ENCODE assay signal across 13 mouse cellular contexts in the genomic region with DNA sequence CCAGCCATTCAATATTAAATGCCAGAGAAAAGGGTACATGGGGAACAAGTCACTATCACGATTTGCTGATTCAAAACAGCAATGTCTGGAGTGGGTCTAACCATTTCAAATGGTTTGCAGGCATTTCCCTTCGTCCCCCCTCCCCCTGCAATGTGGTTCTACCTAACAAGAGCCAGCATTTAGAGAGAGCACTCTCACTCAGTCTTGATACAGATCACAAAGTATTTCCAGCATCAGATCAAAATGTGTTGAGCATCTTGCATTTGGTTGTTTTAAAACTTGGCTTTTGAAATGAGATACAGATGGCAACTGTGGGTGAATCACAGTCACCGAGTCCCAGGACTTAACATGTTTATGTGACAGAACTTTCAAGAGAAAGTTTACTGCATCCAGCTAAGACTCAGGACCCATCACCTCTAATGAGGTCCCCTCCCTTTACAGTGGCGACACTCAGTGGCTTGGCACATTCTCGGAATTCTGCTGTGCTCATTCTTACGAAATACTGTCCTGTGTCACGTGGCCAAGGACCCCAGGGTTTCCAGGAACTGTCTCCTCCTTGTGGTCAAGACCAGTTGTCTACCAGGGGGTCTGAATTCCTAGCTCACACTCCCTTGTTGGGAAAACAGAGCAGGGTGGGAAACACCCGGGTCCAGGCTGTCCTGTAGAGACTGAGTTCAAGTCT.
DNase-seq lines count a peak whose midpoint lies in the region; ATAC-seq and TF ChIP-seq lines count a peak whose summit lies in the region.
"Had no signal": no experiment of that assay in that cellular context is flagged by ENCODE, and none has a peak within 500 bp of the region (broad histone marks: within the 10 kb centered on the region; RNA-seq: fewer than 3 reads in every experiment).

No protein-coding gene starts in this region.

- no peak for TF ChIP-seq RAD21 in CH12.LX (IDR thresholded peaks at IDR 0.05; ENCODE audit: low read depth, low read length)

- no peaks in the 10 kb centered on the region for H3K9me3 ChIP-seq in heart, embryonic 11.5 days (replicated peaks; ENCODE audit: control insufficient read depth, low read length)
- no peaks in the 10 kb centered on the region for H3K9me3 ChIP-seq in CH12.LX (replicated peaks; ENCODE audit: low read length)
- H3K9me3 ChIP-seq in lung, embryonic 15.5 days, result no peaks in the 10 kb centered on the region
- H3K9me3 ChIP-seq: neural tube, embryonic 13.5 days had no signal

- peak overlapping the region; percentile 24; the same call in 1 of the 2 replicates for H3K9ac ChIP-seq in heart, embryonic 11.5 days (ENCODE audit: low read depth, low read length)
- no peak overlapping the region for H3K9ac ChIP-seq in CH12.LX (ENCODE audit: insufficient read depth, low read depth)
- H3K9ac ChIP-seq in lung, embryonic 15.5 days, result no peak overlapping the region
- H3K9ac ChIP-seq: hindbrain, embryonic 14.5 days; neural tube, embryonic 13.5 days had no signal

- no peak overlapping the region for H3K4me3 ChIP-seq in heart, embryonic 11.5 days (ENCODE audit: low read depth, low read length)
- no peak overlapping the region for H3K4me3 ChIP-seq in CH12.LX (replicated peaks in 1 of 3; ENCODE audit: low read depth in 2 of 3, low read length in 2 of 3, poor library complexity in 1 of 3)
- no peak overlapping the region for H3K4me3 ChIP-seq in lung, embryonic 15.5 days
- H3K4me3 ChIP-seq: neural tube, embryonic 13.5 days had no signal

- in situ Hi-C loops in CH12.LX (cut with MboI; ENCODE audit: low pct_ligation_motif_present, low pct_unique_long_range_greater_than_20kb, low sequenced_read_pairs), result no loop called here

- 50% methylated on average over 8 of the region's 8 CpGs for WGBS in heart, embryonic 11.5 days (ENCODE audit: insufficient replicate concordance)
- 47% methylated on average over 8 of the region's 8 CpGs for WGBS in lung, embryonic 15.5 days

- TF ChIP-seq CTCF in CH12.LX (conservative IDR thresholded peaks at IDR 0.05 in 1 of 2, IDR thresholded peaks at IDR 0.05 in 1 of 2; ENCODE audit: low read depth in 2 of 2, low read length in 2 of 2), result no peak

- no peaks in the 10 kb centered on the region for H3K27me3 ChIP-seq in heart, embryonic 11.5 days (ENCODE audit: control insufficient read depth, insufficient read depth, low read length)
- H3K27me3 ChIP-seq in CH12.LX (replicated peaks), result peaks cover 92% of the 10 kb centered on the region
- no peaks in the 10 kb centered on the region for H3K27me3 ChIP-seq in lung, embryonic 15.5 days
- H3K27me3 ChIP-seq: neural tube, embryonic 13.5 days had no signal

- no peaks in the 10 kb centered on the region for H3K79me2 ChIP-seq in CH12.LX (replicated peaks; ENCODE audit: control insufficient read depth, extremely low read depth, insufficient read depth, poor library complexity, severe bottlenecking)

- DNase-seq in heart, postnatal 4 days, result no peak
- DNase-seq in CH12.LX (ENCODE audit: extremely low read depth), result no peak
- peak; percentile 20 for DNase-seq in c-Kit-positive CD71-negative TER-119-negative erythroid progenitor cells, embryonic 14.5 days (ENCODE audit: low read depth)
- no peak for DNase-seq in right cerebral cortex, postnatal 4 days
- DNase-seq in urinary bladder, postnatal 36 days (ENCODE audit: low spot score in 2 of 2), result no peak
- DNase-seq: adrenal gland, postnatal 25 days; gastrocnemius, postnatal 25 days; thymus, postnatal 25 days had no signal

- peak overlapping the region; percentile 31; the same call in 1 of the 2 replicates for H3K4me2 ChIP-seq in heart, embryonic 11.5 days
- H3K4me2 ChIP-seq in CH12.LX (ENCODE audit: insufficient read depth, low read depth, poor library complexity, severe bottlenecking), result no peak overlapping the region
- no peak overlapping the region for H3K4me2 ChIP-seq in lung, embryonic 15.5 days
- H3K4me2 ChIP-seq: hindbrain, embryonic 14.5 days; neural tube, embryonic 13.5 days had no signal

- dilution Hi-C loops in CH12.LX (cut with MboI; ENCODE audit: extremely low pct_ligation_motif_present, extremely low pct_unique_long_range_greater_than_20kb, low sequenced_read_pairs), result no loop called here

- peaks cover 12% of the 10 kb centered on the region; the same call in 1 of the 2 replicates for H3K36me3 ChIP-seq in heart, embryonic 11.5 days (ENCODE audit: control insufficient read depth, insufficient read depth, low read length)
- H3K36me3 ChIP-seq in CH12.LX (replicated peaks in 1 of 2; ENCODE audit: control insufficient read depth in 1 of 2, insufficient read depth in 1 of 2, low read length in 1 of 2), result no peaks in the 10 kb centered on the region
- peaks cover 37% of the 10 kb centered on the region for H3K36me3 ChIP-seq in lung, embryonic 15.5 days

- peaks cover 18% of the 10 kb centered on the region for H3K4me1 ChIP-seq in heart, embryonic 11.5 days (ENCODE audit: control insufficient read depth, insufficient read depth, low read length)
- no peaks in the 10 kb centered on the region for H3K4me1 ChIP-seq in CH12.LX (ENCODE audit: control insufficient read depth in 1 of 2, insufficient read depth in 2 of 2)
- peaks cover 19% of the 10 kb centered on the region for H3K4me1 ChIP-seq in lung, embryonic 15.5 days

- no peak for TF ChIP-seq EP300 in CH12.LX (IDR thresholded peaks at IDR 0.05; ENCODE audit: low read length)

- H3K27ac ChIP-seq in heart, embryonic 11.5 days (ENCODE audit: low read depth, low read length), result peak overlapping the region; percentile 81
- no peak overlapping the region for H3K27ac ChIP-seq in CH12.LX (ENCODE audit: insufficient read depth, low read depth)
- no peak overlapping the region for H3K27ac ChIP-seq in lung, embryonic 15.5 days
- H3K27ac ChIP-seq: hindbrain, embryonic 14.5 days; neural tube, embryonic 13.5 days had no signal

- peak; percentile 13; the same call in 1 of the 2 replicates for ATAC-seq in heart, embryonic 11.5 days (replicated peaks; ENCODE audit: insufficient number of reproducible peaks, low FRiP score, low TSS enrichment)
- ATAC-seq in lung, embryonic 15.5 days (ENCODE audit: borderline replicate concordance, extremely low read depth, low FRiP score, low TSS enrichment), result peak; percentile 21; the same call in 1 of the 2 replicates
- no peak for ATAC-seq in cerebellum, adult (ENCODE audit: insufficient number of reproducible peaks, low FRiP score, low TSS enrichment)

- TF ChIP-seq POLR2A in CH12.LX (IDR thresholded peaks at IDR 0.05; ENCODE audit: low read depth, low read length), result no peak

TF ChIP-seq in CH12.LX, 34 proteins besides CTCF, POLR2A, EP300 and RAD21:
- TF ChIP-seq JUND (conservative IDR thresholded peaks at IDR 0.05; ENCODE audit: low read depth, low read length) (no peak), CHD1 (IDR thresholded peaks at IDR 0.05; ENCODE audit: low read depth, low read length) (no peak), USF1 (IDR thresholded peaks at IDR 0.05; ENCODE audit: low read depth, low read length) (peak; percentile 2; the same call in 1 of the 2 replicates)
